Mouse (Mus musculus): ENCODE data around the gene Rnf181. TPM values are rescaled to one million over a fixed set of nuclear protein-coding genes. Genes with fewer than 3 reads are reported as not detected.

Rnf181 gene
- polyA plus RNA-seq, 1 experiment from 2014 or later, result 122 TPM

DNA sequence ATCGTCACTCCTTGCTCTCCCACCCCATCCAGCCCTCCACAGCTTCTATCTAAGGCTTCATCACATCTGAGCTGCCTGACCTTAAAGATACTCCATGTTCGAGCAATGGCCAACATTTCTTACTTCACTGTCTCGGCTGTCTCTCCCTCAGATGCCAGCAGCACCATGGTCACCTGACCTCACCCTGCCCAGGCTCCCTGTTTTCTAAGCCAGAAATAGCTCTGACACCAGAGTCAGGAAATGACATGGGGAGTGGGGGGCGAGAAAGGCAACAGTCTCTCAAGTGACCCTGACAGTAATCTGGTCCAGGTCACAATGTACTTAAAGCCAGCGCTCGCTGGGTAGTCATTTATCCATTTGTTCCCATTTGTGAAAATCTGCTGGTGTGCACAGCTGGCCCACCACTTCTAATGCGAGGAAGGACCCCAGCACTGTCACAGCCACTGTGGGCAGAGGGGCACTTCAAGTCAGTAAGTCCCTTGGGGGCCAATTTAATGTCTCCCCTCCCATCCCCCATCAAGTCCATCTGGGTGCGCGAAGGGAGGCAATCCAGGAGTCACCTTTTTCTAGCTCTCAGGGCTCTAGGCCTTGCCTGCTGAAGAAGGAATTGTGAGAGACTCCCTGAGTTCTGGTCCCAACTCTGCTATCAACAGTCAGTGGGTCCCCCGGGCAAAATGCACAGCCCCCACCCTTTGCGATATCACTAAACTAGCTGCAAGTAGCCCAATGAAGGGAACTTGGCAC lies 53.5 kb downstream of the Rnf181 start:
- no peaks in the 10 kb centered on the region for H3K27me3 ChIP-seq (replicated peaks)
- no peaks in the 10 kb centered on the region for H3K4me1 ChIP-seq (replicated peaks)
- no peak overlapping the region for H3K4me2 ChIP-seq (replicated peaks)
- no peak overlapping the region for H3K4me3 ChIP-seq (replicated peaks)
- no peak overlapping the region for H3K27ac ChIP-seq
- 87% methylated on average over 11 of the region's 11 CpGs for WGBS
- no peak for ATAC-seq
- no peak overlapping the region for H3K9ac ChIP-seq
- no peaks in the 10 kb centered on the region for H3K9me3 ChIP-seq
- H3K36me3 ChIP-seq, result 0 out of 2 replicates have a peak, but pooled peaks cover 3% of the 10 kb centered on the region

GRCm38 (mm10) chr6:72312198-72312597 lies 54.6 kb downstream of the Rnf181 start:
- 95% methylated on average over 3 of the region's 3 CpGs for WGBS
- H3K4me3 ChIP-seq (replicated peaks), result no peak overlapping the region

More at GRCm38 (mm10) chr6:72312198-72312597, 54.6 kb downstream of the Rnf181 start:
- H3K4me1 ChIP-seq (replicated peaks), result no peaks in the 10 kb centered on the region
- H3K36me3 ChIP-seq, result 0 out of 2 replicates have a peak, but pooled peaks cover under 1% of the 10 kb centered on the region
- H3K27me3 ChIP-seq (replicated peaks), result no peaks in the 10 kb centered on the region
- H3K9ac ChIP-seq, result no peak overlapping the region
- no peak for ATAC-seq
- no peaks in the 10 kb centered on the region for H3K9me3 ChIP-seq
- no peak overlapping the region for H3K27ac ChIP-seq
- H3K4me2 ChIP-seq (replicated peaks), result no peak overlapping the region

Other genes with a start within 250 kb of the Rnf181 start
- 9.4 and 9.6 TPM in 2 replicates for gene Atoh8, start 131.4 kb downstream of the Rnf181 start, polyA plus RNA-seq (2015; fragmentation: Nextera tagmentation; extraction: Ambion mirVana)
- not detected in 2 replicates for gene Sftpb, start 62.3 kb downstream of the Rnf181 start, polyA plus RNA-seq (2015; fragmentation: Nextera tagmentation; extraction: Ambion mirVana)
- gene Usp39, start 21.8 kb downstream of the Rnf181 start, polyA plus RNA-seq (2015; fragmentation: Nextera tagmentation; extraction: Ambion mirVana), result 38.2 and 42.6 TPM in 2 replicates
- 25.9 and 26.1 TPM in 2 replicates for gene 0610030E20Rik, start 19.6 kb downstream of the Rnf181 start, polyA plus RNA-seq (2015; fragmentation: Nextera tagmentation; extraction: Ambion mirVana)
- gene Tmem150a, start 11.5 kb downstream of the Rnf181 start, polyA plus RNA-seq (2015; fragmentation: Nextera tagmentation; extraction: Ambion mirVana), result 11.3 and 14.4 TPM in 2 replicates
- gene Vamp5, start 13.5 kb upstream of the Rnf181 start, polyA plus RNA-seq (2015; fragmentation: Nextera tagmentation; extraction: Ambion mirVana), result 19.2 and 19.4 TPM in 2 replicates
- gene Vamp8, start 23.7 kb upstream of the Rnf181 start, polyA plus RNA-seq (2015; fragmentation: Nextera tagmentation; extraction: Ambion mirVana), result 193 and 229 TPM in 2 replicates
- gene Ggcx, start 47.4 kb upstream of the Rnf181 start, polyA plus RNA-seq (2015; fragmentation: Nextera tagmentation; extraction: Ambion mirVana), result 23.8 and 23.9 TPM in 2 replicates
- gene Mat2a, start 72.6 kb upstream of the Rnf181 start, polyA plus RNA-seq (2015; fragmentation: Nextera tagmentation; extraction: Ambion mirVana), result 290 and 308 TPM in 2 replicates
- gene Sh2d6, start 154.8 kb upstream of the Rnf181 start, polyA plus RNA-seq (2015; fragmentation: Nextera tagmentation; extraction: Ambion mirVana), result 0.16 TPM in 1 of 2 replicates, not detected in the other
- 33.5 and 36.0 TPM in 2 replicates for gene Capg, start 177.4 kb upstream of the Rnf181 start, polyA plus RNA-seq (2015; fragmentation: Nextera tagmentation; extraction: Ambion mirVana)
- 13.9 and 14.3 TPM in 2 replicates for gene Elmod3, start 231.5 kb upstream of the Rnf181 start, polyA plus RNA-seq (2015; fragmentation: Nextera tagmentation; extraction: Ambion mirVana)
- gene Retsat, start 231.5 kb upstream of the Rnf181 start, polyA plus RNA-seq (2015; fragmentation: Nextera tagmentation; extraction: Ambion mirVana), result 29.7 and 31.6 TPM in 2 replicates